Mouse (Mus musculus) lung, postnatal 0 days (tissue): ENCODE measurements around the gene Sox5. TPM values are rescaled to one million over a fixed set of nuclear protein-coding genes. Genes with fewer than 3 reads are reported as not detected.
A peak's percentile ranks its signal among the peaks of the same experiment; 100 is the strongest.

Source experiments
- ATAC-seq: fragments of 200-750 bp; cut with Nextera tagmentation; 2 replicates; pipeline ENCODE4 v1.8.0; 2017; ENCODE audit warnings: moderate library complexity
- DNase-seq: peaks from one replicate; pipeline ENCODE4 v3.0.0-alpha.2; 2016; ENCODE audit warnings: low spot score
- H3K27ac ChIP-seq: fragments of 300-500 bp; sonication (generic); 2 replicates; pipeline ENCODE4 v1.5.1; 2014; ENCODE audit warnings: antibody characterized with exemption, mild to moderate bottlenecking, low read length, mixed read lengths
- H3K27me3 ChIP-seq: fragments of 300-500 bp; sonication (generic); replicated peaks from 2 replicates; pipeline ENCODE4 v1.6.1; 2014; ENCODE audit warnings: low read length, mixed read lengths; ENCODE audit not compliant: insufficient read depth
- H3K36me3 ChIP-seq: fragments of 300-500 bp; sonication (generic); 2 replicates; pipeline ENCODE4 v1.6.1; 2014; ENCODE audit warnings: low read length, mixed read lengths; ENCODE audit not compliant: insufficient read depth
- H3K4me1 ChIP-seq: fragments of 300-500 bp; sonication (generic); 2 replicates; pipeline ENCODE4 v1.6.1; 2014; ENCODE audit warnings: antibody characterized with exemption, low read depth, low read length, mixed read lengths; ENCODE audit not compliant: insufficient read depth
- H3K4me2 ChIP-seq: fragments of 300-500 bp; sonication (generic); replicated peaks from 2 replicates; pipeline ENCODE4 v1.6.1; 2014; ENCODE audit warnings: low read depth, mild to moderate bottlenecking, low read length, moderate library complexity, mixed read lengths
- H3K4me3 ChIP-seq: fragments of 300-500 bp; sonication (generic); 2 replicates; pipeline ENCODE4 v1.5.1; 2014; ENCODE audit warnings: low read depth, low read length
- H3K9ac ChIP-seq: fragments of 300-500 bp; sonication (generic); replicated peaks from 2 replicates; pipeline ENCODE4 v1.6.1; 2014; ENCODE audit warnings: low read depth, mild to moderate bottlenecking
- H3K9me3 ChIP-seq: fragments of 300-500 bp; sonication (generic); 2 replicates; pipeline ENCODE4 v1.6.1; 2016; ENCODE audit warnings: low read length, mixed read lengths
- CTCF ChIP-seq: IDR thresholded peaks from 2 replicates; pipeline ENCODE4 v1.5.1; 2016; ENCODE audit warnings: antibody characterized with exemption, mild to moderate bottlenecking
- EP300 ChIP-seq: IDR thresholded peaks from 2 replicates; pipeline ENCODE4 v1.6.1; 2016; ENCODE audit warnings: antibody characterized with exemption, mild to moderate bottlenecking, control low read depth
- WGBS: fragments of 180-500 bp; shearing (Covaris S2); extraction: QIAGEN DNeasy Blood & Tissue Kit; methylation state at CpG from one replicate; pipeline ENCODE4 v1.1.7; 2014; 5-methylcytosine and 5-hydroxymethylcytosine counted together
- polyA plus RNA-seq: library from polyadenylated mRNA; unstranded; fragments of >200 nt; fragmentation: Nextera tagmentation; extraction: Ambion mirVana; gene quantifications from 2 replicates; pipeline ENCODE4 v1.2.1, GENCODE M21; 2015

The Sox5 gene
- polyA plus RNA-seq, 1 experiment from 2014 or later: 9.8 TPM

DNA sequence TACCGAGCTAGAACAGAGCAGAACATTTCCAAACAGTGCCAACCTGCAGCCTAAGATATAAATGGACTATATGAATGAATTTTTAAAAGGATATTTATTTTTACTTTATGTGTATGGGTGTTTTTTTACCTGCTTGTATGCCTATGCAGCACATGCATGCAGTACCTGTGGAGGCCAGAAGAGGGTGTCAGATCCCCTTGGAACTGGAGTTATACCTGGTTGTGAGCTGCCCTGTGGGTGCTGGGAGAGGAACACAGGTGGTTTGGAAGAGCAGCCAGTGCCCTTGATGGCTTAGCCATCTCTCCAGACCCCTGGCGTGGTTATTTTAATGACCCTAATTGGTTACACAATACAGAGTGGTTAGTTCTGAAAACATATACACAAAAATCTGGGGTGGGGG is 510.5 kb downstream of the Sox5 start:
- H3K4me1 ChIP-seq: no peaks in the 10 kb centered on the region
- 89% methylated on average over 2 of the region's 2 CpGs for WGBS
- H3K9ac ChIP-seq: no peak overlapping the region
- H3K27me3 ChIP-seq: no peaks in the 10 kb centered on the region
- H3K36me3 ChIP-seq: no peaks in the 10 kb centered on the region
- TF ChIP-seq CTCF: peak; percentile 55
- TF ChIP-seq EP300: no peak
- no peaks in the 10 kb centered on the region for H3K9me3 ChIP-seq
- ATAC-seq: no peak
- DNase-seq: no peak
- no peak overlapping the region for H3K27ac ChIP-seq
- H3K4me3 ChIP-seq: no peak overlapping the region
- H3K4me2 ChIP-seq: no peak overlapping the region

DNA sequence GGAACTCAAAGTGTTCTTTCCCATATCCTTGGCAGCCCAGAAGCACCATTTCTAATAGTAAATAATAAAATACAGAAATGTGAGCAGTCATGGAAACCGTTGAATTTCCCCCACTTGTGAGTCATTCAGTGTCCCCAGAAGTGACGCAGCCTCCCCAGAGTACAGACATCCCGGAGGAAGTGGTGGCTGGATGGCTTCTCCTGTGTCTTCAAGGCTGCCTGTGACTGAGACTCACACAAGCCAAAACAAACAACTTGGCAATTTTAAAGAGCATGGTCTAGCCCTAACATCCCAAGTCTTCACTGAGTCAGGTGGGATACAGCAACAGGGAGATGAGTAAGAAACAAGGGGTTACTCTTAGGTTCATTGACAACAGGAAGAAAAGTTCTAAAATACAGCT is 511.5 kb downstream of the Sox5 start:
- H3K4me2 ChIP-seq: no peak overlapping the region
- DNase-seq (no peak), ATAC-seq (no peak)
- H3K27ac ChIP-seq: no peak overlapping the region
- H3K4me1 ChIP-seq: no peaks in the 10 kb centered on the region
- no peaks in the 10 kb centered on the region for H3K36me3 ChIP-seq
- no peak overlapping the region for H3K4me3 ChIP-seq
- 53% methylated on average over 3 of the region's 3 CpGs for WGBS
- TF ChIP-seq CTCF (no peak), EP300 (no peak)
- no peaks in the 10 kb centered on the region for H3K27me3 ChIP-seq
- H3K9me3 ChIP-seq: no peaks in the 10 kb centered on the region
- H3K9ac ChIP-seq: no peak overlapping the region

DNA sequence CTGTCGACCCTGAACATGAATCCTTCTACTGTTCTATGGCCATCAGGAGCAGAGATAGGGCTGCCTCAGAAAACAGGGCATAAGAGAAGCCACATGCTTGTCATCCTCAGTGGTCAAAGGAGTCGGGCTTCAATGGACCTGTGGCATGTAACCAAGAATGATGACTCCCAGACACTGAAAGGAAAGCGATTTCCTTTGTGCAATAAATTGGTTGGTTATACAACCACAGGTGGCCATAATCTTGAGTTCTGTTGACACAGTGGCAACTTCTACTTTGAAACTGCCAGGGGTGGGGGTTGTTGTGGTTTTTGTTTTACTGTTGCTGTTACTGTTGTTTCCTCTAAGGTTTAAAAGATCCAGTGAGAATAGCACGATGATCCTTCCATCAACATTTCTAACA is 512.1 kb downstream of the Sox5 start:
- Histone ChIP-seq H3K4me2 (no peak overlapping the region), H3K9me3 (no peaks in the 10 kb centered on the region), H3K27me3 (no peaks in the 10 kb centered on the region), H3K4me3 (no peak overlapping the region), H3K9ac (no peak overlapping the region), H3K27ac (no peak overlapping the region), H3K4me1 (no peaks in the 10 kb centered on the region), H3K36me3 (no peaks in the 10 kb centered on the region)
- no peak for ATAC-seq
- DNase-seq: no peak
- TF ChIP-seq EP300 (no peak), CTCF (no peak)
- 81% methylated on average over 4 of the region's 4 CpGs for WGBS

DNA sequence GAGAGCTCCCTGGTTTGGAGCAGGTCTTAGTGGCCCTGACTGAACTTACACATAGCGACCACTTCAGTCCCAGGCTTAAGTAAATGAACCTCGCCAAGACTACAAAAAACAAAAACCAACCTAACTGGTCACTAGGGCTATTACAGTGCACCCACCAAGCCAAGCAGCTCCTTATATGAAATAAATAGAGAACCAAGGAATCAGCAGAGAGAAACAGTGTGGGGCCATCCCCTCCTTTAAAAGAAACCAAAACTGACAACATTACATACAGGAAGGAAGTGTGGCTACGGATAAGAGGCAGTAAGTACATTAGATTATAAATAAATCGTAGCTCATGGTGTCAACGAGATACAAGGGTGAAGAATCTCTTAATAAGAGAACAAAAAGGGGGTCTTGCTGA is 516.0 kb downstream of the Sox5 start:
- no peak overlapping the region for H3K27ac ChIP-seq
- H3K9me3 ChIP-seq: no peaks in the 10 kb centered on the region
- DNase-seq (no peak), ATAC-seq (no peak)
- TF ChIP-seq EP300 (no peak), CTCF (no peak)
- H3K4me2 ChIP-seq: no peak overlapping the region
- H3K4me3 ChIP-seq: no peak overlapping the region
- H3K9ac ChIP-seq: no peak overlapping the region
- H3K27me3 ChIP-seq: no peaks in the 10 kb centered on the region
- no peaks in the 10 kb centered on the region for H3K36me3 ChIP-seq
- 46% methylated on average over 5 of the region's 5 CpGs for WGBS
- H3K4me1 ChIP-seq: no peaks in the 10 kb centered on the region

DNA sequence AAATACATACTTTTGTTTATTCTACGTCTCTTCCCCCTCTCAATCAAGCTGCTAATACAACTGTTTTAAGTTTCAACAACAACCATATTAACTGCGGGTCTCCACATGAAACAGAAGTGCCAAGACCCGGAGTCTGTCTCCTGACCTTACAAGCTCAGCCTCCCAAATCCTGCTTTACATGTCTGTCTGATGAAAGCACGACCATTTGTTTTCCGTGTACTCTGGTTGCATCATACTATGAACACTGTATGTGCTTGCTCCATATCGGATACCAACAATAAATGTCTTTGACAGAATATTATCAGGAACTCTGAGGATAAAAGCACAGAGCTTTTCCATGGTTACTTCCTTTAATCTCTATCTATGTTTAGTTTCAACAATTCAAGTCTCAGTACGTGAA is 516.8 kb downstream of the Sox5 start:
- Histone ChIP-seq H3K4me3 (no peak overlapping the region), H3K9me3 (no peaks in the 10 kb centered on the region), H3K4me2 (no peak overlapping the region), H3K27ac (no peak overlapping the region), H3K4me1 (no peaks in the 10 kb centered on the region), H3K27me3 (no peaks in the 10 kb centered on the region), H3K36me3 (no peaks in the 10 kb centered on the region), H3K9ac (no peak overlapping the region)
- TF ChIP-seq CTCF: no peak
- TF ChIP-seq EP300: no peak
- ATAC-seq (no peak), DNase-seq (peak; percentile 14)
- WGBS: 52% methylated on average over 7 of the region's 7 CpGs

DNA sequence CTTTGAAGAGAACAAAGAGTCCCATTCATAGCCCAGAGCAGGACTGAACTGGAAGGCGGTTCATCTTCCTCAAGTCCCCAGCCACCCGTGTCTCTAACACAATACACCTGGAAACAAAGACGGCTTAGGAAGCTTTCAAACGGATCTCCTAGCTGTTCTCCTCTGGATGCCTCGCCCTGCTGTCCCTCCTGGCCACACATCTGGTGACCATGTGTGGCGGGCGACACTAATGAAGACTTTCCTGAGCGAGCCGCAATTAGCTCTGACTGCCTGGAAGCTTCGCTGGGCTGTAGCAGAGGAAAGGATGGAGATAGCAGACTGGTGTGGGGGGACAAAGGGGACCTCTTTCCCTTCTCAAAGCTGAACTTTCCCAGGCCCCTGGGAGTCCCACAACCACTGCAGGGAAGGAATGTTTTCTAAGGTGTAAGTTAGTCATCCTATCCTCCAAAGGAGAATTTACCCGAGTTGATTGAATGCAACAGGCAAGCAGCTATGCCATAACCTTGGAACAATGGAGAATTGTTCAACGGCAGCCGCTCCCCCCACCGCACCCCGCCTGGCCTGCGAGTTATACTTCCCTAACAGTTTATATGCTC is 517.4 kb downstream of the Sox5 start:
- H3K4me2 ChIP-seq: no peak overlapping the region; the same call in 1 of the 2 replicates
- no peaks in the 10 kb centered on the region for H3K27me3 ChIP-seq
- no peak overlapping the region for H3K27ac ChIP-seq
- H3K9me3 ChIP-seq: no peaks in the 10 kb centered on the region
- no peaks in the 10 kb centered on the region for H3K4me1 ChIP-seq
- TF ChIP-seq CTCF: no peak
- TF ChIP-seq EP300: no peak
- no peak overlapping the region for H3K4me3 ChIP-seq
- no peak overlapping the region for H3K9ac ChIP-seq
- DNase-seq (peak; percentile 8), ATAC-seq (no peak)
- 40% methylated on average over 16 of the region's 16 CpGs for WGBS
- no peaks in the 10 kb centered on the region for H3K36me3 ChIP-seq

DNA sequence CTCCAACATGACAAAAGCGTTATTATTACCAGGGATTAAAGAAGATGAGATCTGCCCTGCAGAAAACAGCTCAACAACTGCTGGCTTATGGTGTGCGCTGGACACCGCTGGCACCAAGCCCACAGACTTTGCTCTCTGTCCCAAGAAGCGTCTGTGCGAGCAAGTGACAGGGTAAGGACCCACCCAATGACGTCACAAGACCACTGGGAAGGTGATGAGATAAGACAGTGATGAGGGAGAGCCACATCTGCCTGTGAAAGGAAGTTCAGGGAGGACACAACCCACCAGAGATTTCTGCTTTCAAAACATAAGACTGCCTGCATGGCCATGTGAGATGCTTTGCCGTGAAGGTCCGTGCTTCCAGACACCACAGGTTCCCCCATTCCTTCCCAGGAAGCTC is 525.3 kb downstream of the Sox5 start:
- Histone ChIP-seq H3K9ac (no peak overlapping the region), H3K4me1 (no peaks in the 10 kb centered on the region), H3K4me2 (no peak overlapping the region), H3K36me3 (no peaks in the 10 kb centered on the region), H3K27ac (no peak overlapping the region), H3K4me3 (no peak overlapping the region), H3K27me3 (no peaks in the 10 kb centered on the region), H3K9me3 (no peaks in the 10 kb centered on the region)
- DNase-seq (no peak), ATAC-seq (peak; percentile 43)
- 58% methylated on average over 8 of the region's 8 CpGs for WGBS
- TF ChIP-seq CTCF (no peak), EP300 (no peak)
